Mouse (Mus musculus): ENCODE measurements at regions not wholly inside any gene's neighbourhood (a gene's known extent, or its start where the extent isn't known, plus 50 kb on each side); places are given as distances from the start of the nearest gene placed in this dataset.

DNA sequence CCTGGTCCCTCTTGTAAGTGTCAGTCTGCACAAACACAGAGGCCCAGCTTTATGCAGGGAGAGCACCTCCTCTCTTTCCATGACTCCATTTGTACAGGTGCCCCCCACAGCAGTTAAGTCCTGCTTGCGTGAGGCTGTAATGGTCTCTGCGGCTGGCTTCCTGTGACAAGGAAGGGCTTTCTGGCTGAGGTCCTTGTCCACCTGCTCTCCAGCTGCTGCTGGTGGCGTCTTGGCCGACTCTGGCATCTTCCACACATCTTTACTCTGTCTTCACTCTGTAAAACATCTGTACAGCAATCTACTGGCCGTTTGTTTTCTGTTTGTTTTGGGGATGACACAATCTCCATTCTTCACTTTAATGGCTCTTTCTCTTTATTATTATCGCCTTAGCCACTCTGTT is 60.8 kb downstream of the Rpusd4 start:
- DNase-seq (ENCODE audit: low spot score) = no peak

DNA sequence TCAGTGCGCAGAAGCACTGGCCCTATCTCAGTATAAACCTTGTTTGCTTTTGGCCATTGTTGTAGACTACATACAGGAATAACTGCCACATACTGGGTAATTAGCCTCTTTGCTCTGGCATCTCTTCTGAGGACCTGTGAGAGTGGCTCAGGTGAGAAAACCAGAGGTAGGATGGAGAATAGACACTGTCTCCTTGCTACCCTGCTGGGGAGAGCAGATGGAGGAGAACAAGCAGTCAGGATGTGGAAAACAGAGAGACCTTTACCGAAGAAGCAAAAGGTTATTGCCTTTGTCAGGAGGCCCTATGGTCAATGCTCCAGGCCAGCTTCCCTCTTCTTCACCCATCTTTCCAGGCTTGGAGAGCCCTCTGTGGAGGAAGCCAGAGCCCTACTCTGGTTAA is 62.7 kb downstream of the Rpusd4 start:
- no peak for DNase-seq (ENCODE audit: low spot score)

DNA sequence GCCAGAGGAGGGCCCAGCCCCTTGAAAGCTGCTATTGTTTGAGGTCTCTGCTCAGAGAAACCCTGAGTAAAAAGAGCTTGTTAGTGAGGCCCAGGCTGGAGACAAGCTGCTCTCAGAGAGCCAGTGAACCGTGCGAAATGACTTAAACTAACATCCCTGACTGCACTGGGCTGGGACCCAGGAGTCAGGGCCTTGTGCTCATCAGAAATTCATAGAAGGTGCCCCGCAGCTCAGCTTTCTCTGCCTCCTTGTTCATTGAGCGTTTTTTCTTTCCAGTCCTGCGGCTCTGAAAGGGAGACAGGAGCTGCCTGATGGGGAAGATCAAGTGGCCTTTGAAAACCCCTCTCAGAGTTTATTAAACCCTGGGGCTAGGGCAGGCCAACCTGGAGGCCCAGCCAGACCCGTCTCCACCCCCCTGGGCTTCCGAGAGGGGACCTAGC is 63.6 kb downstream of the Rpusd4 start:
- DNase-seq (ENCODE audit: low spot score) = no peak

DNA sequence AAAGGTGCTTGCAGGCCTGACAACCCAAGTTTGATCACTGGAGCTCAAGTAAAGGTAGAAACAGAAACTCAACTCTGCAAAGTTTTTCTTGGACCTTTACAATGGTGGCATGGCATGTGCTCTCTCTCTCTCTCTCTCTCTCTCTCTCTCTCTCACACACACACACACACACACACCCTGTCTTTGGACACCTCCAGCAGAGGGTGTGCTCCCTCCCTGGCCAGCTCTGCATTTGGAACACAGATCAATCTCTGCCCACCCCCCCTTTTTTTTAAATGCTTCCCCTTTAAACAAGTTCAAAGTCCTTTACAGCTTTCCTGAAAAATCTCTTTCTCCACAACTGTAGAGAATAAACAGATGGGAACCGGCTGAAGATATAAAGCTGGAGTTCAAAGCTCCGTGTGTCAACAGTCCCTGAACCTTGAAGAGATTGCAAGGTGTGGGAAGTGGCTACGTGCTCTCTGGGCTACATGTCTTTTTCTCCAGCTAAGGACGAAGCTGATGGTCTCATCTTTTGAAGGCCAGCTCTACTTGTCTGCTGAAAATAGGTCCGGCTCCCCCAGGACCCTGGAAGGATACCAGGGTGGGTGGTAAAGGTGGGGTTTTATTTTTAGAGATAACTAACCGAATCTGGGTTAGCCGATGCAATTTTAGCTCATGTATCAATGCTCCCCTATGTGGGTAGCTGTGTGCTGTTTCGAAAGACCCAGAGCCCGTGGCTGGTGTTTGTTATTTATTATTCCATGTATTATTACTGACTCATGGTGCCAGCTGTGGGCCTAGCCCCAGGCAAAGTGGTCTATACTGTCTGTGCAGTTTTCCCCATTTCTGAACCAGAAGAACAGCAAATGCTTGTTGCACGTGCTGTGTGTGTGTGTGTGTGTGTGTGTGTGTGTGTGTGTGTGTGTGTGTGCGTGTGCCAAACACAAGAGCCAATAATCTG is 65.3 kb downstream of the Rpusd4 start:
- DNase-seq (ENCODE audit: low spot score) = no peak

DNA sequence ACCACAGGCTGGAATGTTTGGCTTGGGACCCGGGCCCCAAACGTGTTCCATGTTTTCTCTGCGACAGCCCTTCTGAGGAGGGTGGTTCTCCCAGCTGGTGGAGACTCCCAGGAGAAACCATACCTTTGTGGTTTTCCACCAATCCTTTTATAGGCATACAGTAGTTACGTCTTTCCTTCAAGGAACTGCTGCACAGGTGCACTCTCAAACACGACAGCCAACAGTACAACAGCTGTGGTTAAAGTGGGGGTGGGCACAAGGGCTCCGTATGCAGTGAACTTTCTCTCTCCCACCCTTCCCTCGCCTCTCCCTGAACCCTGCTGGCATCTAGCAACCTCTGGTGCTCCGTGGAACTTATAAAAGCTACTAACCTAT is 66.0 kb downstream of the Rpusd4 start:
- no peak for DNase-seq (ENCODE audit: low spot score)

DNA sequence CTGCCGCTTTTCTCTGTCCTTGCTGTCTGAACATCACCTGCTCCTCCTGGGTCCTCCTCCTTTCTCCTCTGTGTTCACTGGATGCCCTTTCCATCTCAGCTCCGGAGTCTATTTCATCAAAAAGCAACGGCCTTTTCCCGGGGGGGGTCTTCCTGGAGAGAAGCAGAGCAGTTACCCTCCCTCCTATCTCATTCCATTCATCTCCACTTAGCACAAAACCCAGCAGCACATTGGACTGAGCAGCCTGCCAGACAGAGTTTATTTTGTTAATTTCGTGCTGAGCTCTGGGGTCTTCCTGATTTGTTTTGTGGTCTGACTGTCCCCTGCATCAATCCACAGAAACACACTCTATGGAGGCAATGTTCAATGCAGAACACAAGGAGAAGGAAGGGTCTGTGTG is 66.9 kb downstream of the Rpusd4 start:
- no peak for DNase-seq (ENCODE audit: low spot score)

DNA sequence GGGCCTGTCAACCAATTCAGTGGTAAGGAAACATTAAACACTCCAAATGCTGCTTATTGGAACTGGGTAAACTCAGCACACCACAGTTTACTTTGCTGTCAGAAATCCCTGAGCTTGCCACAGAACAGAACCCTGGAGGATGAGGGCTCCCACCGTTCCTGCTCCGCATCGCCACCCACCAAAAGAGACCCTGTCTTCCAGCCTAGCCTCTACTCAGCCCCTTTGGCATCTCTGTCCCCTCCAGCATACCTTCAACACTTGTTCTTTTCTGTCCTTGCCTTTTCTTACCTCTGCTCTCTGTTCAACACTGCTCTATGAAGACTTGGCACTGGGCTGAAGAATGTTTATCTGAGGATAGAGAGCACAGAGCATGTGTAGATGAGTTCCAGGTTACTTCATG is 67.5 kb downstream of the Rpusd4 start:
- no peak for DNase-seq (ENCODE audit: low spot score)

DNA sequence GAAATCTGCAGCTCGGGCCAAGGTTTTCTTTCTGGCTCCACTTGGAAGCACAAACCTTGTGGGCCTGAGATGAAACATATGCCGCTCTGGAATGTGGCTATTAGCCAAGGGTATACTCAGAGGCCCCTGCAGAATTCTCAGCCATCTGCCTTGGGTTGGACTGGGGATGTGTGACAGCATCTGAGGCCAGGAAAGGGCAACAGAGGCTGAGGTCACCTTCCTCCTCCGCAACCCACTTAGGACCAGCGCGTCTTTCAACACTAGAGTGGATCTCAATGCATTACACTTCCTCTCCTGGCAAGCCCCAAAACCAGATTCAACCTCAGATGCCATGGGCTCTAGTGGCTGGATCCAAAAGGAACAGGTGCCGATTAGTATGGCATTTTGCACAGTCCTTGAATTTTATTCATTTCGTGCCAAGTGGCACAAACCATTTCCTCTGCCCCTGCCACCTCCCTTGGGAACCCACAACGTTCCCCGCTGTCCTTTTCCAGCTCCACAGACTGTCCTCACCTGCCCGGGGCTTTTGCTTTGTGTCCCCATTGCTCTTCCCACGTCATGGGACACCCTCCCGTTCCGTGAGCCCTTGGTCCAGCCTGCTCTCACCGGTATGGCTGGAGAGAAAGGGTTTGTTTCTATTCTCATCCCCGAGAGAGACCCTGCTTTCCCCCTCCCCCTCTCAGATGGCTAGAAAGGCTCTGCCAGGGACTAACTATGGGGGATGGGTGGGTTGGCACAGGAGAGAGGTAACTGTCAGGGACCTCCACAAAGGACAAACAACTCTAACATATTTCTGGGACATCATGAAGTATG is 68.4 kb downstream of the Rpusd4 start:
- peak; percentile 46 for DNase-seq (ENCODE audit: low spot score)

DNA sequence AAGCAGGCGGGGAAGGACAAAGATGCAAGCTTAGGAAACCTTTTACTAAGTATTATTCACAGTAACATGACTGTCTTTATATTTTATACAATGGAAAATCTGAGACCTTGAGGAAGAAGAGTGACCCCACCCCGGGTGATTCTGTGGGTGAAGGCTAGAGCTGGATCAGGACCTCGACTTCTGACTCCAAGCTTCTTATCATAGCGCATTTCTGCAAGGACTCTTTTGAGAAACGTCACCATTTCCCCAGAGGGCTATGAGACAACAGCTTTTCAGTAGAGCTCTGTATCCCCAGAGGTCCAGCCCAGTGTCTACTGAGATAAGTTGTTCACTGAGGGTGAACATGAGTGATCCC is 69.0 kb downstream of the Rpusd4 start:
- no peak for DNase-seq (ENCODE audit: low spot score)

DNA sequence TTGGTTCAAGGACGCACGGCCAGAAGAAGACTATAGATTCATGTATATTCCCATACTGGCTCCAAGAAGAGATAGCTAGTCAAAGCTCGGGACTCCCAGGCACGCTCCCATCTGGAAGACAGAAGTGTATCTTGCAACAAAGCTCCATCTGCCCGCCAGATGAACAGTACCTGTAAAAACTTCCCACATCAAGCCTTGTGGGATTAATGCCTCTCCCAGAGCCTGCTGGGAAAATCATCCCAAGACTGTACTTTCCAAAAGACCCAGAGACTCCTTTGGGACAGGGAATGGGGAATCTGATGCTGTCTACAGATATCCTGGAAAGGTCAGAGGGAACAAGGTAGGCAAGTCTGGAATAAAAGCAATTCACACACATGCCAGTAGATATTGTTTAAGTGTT is 71.2 kb downstream of the Rpusd4 start:
- DNase-seq (ENCODE audit: low spot score) = no peak

DNA sequence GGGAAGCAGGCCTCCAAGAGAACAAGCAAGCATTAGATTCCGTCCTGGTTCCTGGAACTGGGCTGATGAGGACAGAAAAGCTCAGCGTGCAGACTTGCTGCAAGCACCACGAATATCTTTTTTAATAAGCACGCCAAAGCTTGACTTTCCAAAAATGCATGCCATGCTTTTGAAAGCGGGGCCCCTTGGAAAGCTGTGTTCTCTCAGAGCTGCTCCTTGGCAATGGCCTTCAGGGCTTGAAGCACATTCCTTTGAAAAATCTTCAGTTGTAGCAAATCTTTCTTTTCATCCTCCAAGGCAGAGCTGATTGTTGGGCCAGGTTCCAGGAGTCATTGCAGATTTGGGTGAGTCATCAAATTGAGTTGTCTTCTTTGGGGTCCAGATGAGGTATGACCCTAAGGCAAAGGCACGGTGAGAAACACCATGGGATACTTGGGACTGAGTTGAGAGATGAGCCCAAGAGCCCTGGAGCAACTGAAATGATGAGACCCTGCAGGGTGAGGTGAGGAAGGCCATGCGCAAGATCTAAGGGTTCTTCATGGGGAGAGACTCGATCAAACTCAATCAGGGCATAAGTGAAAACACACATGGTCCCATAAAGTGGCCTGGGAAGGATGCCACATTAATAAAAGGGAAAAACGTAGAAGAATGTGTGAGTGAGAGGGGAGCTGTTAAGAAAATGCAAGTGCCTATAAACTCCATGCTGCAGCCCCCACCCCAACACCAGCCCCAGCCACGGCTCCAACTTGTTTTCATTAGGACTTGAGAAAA is 72.0 kb downstream of the Rpusd4 start:
- peak; percentile 37 for DNase-seq (ENCODE audit: low spot score)

DNA sequence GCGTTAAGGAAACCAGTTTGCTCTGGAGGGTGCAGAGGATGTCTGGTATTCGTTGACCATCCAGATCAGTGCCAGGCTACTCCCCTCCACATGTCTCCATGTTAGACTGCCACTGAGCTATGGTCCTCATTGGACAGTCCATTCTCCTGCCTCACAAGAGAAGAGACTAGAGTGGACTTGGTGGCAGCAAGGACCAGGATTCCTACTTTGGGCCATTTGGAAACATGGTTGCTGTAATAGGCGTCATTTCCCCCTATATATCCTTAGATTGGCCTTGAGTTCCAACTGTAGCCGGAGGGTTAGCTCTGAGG is 72.6 kb downstream of the Rpusd4 start:
- DNase-seq (ENCODE audit: low spot score) = no peak

DNA sequence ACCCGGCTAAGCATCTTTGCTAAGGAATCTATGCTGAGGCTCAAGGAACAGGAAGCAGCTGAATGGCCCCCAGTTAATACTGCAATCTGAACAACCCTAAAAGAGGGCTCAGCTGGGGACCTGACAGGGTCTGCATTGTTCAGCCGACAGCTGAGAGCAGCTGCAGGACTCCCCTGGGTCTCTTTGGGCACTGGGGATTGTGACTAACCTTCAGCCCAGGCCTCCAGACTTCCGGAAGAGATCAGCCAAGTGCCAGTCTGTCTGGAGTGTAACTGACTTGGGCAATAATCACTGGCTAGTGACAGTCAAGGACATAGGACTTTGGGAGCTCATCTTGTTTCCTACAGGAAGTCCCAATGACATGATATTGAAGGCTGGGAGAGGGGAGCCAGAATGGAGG is 73.1 kb downstream of the Rpusd4 start:
- no peak for DNase-seq (ENCODE audit: low spot score)

DNA sequence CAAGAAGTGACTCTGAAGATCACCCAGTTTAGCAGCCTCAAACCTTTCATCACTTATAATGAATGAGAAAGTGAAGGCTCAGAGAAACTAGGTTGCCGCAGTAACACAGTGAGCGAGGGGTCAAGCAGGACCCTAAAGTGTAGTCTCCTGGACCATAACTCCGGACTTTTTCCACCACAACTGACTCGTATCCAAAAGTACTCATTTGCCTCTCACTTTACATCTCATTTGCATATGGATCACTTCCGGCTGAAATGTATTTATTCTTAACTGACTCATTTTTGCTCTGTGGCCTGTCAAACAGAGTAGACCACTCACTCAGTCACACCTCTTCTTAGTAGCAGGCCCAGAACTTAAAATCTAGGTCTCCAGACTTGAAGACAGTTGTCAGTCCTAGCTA is 73.7 kb downstream of the Rpusd4 start:
- no peak for DNase-seq (ENCODE audit: low spot score)

DNA sequence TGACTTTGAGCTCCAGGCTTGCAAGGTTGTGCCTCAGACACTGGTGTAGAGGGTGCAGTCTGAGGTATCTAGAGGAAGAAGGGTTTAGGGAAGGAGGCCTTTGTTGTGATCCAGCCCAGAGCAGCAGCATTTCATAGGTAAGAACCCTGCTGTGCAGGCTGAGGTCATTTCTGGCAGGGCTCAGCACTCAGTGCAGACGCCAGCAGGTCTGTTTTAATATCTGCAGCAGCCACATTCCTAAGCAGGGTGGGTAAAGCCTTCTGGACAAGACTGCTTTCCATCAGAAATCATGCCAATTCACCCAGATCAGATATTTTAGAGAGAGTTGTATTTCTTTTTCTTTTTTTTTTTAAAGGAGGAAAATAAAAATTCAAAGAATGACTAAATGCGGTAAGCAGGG is 74.8 kb downstream of the Rpusd4 start:
- DNase-seq (ENCODE audit: low spot score) = peak; percentile 59

DNA sequence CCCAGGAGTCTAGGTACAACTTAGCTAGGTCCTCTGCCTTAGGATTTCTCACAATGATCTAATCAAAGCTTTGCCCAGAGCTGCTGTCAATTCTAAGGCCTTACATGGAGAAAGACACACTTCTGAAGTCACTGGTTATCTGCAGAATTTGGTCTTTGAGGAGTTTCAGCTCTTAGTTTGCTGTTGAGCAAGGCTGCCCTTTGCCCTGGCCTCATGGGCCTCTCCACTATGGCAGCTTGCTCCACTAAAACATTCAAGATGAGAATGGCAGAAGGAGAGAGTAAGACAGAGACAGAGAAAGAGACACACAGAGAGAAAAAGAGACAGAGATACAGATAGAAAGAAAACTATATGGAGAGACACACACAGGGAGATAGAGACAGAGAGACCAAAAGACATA is 75.7 kb downstream of the Rpusd4 start:
- no peak for DNase-seq (ENCODE audit: low spot score)

DNA sequence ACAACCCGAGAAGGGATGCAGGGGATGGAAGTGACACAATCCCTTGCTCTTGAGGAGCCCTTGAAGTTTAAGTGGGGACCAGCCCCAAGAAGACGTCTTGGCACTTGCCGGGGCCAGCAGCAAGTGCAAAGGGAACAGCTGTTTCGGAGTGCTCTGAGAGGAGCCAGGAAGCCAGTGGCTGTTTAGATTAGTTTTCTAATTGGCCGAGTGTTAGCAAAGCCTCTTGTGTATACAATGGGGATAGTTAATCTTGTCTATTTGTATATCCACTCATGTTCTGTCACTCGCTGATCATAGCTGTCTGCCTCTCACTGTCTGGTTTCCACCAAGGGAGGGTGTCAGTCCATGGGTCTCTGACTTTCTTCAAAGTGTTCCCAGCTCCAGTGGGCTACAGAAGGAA is 76.6 kb upstream of the Cdon start:
- DNase-seq (ENCODE audit: low spot score) = no peak

DNA sequence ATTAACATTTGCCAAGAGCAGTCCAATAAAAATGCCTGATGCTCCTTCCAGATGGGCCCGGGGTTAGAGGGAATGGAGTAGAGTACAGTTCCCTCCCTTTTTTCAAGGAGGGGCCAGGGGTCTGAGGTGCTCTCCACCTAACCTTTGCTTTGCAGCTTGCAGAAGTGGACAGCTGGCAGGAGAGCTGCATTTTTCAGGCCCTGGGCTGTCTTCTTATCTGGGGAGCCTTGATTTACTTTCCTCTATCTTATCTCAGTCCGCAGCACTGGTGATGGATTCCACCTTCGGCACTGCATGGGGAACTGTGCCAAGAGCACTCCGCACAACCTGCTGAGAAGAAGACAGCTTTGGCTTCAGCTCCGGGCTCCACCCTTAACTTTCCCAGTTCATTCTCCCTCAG is 74.5 kb upstream of the Cdon start:
- peak; percentile 56 for DNase-seq (ENCODE audit: low spot score)

DNA sequence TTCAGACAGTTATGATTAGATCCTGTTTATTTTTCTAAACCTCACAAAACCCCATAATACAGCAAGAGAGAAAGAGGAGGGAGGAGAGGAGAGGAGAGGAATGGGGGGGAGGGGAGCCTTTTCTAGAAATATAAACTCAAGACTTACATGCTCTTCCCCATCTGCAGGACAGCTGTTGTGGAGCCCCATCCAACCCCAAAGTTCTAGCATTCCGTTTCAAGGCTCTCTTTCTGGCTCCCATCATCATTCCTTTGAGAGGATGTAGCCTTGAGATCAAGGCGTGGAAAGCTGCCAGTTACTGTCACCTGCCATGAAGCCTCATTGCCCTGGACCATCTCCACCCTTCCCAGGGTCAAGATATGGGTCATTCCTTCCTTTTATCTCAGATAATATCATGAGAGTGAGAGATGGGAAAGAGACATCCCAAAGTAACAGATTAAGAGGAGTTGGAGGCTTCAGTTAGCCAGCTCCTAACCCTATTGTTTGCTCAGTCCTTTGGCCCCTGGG is 70.8 kb upstream of the Cdon start:
- DNase-seq (ENCODE audit: low spot score) = no peak

DNA sequence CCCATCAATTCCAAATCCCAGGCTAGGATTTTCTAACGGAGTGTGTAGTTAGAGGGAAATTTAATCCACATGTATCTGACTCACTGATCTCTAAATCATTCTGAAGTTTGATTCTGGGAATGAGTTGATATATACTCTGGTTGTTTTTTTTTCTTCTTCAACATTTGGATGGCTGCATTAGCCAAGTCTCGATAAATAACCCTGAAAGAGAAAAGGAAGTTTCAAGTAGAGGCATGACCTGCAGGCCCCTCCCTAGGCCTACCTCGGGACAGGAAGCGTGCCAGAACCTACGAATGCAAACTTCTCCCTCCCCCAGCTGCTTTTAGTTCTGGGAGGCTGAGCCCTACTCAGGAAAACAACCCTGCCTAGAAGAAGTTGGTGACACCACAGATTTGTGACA is 69.4 kb upstream of the Cdon start:
- DNase-seq (ENCODE audit: low spot score) = no peak

DNA sequence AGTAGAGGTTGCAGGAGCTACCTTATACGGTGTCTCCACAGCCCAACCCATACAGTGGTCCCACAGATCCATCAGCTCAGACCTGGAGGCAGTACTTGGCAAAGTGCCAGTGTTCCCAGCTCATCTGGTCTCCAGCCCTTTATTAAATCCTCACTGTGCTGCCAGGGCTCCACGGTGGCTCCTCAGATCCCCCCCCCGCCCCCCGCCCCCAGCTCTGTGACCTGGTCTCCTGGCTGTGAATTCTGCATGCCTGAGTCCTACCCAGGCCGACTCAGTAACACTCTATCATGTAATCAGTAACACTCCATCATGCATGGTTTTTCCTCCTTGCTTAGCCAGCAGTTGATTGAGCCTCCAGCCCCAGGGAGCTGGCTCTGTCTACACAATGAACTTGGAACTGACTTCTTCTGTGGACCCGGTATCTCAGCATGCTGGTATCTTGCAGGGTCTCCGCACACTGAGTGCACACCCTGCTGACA is 66.2 kb upstream of the Cdon start:
- DNase-seq (ENCODE audit: low spot score) = no peak

DNA sequence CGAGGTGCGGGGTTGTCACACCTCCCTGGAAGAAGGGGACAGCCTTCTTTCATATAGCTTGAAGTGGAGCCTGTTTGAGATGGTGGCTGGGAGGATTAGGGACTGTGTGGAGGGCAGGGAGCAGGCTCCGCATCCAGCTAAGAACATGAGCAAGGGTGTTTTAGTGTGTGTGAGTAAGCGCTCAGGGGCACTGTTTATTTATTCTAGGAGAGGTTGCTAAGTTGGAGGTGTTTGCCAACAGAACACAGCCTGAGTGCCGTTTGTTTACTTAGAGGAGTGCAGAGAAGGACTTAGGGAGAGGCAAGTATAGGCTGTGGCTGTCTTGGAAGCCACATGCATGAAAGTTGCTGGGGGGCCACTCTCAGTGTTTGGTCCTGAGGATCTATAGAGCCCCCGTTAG is 61.2 kb upstream of the Cdon start:
- no peak for DNase-seq (ENCODE audit: low spot score)
